Mouse (Mus musculus): ENCODE measurements around the gene Dolk. TPM values are rescaled to one million over a fixed set of nuclear protein-coding genes. Genes with fewer than 3 reads are reported as not detected.
A peak's percentile ranks its signal among the peaks of the same experiment; 100 is the strongest.

Dolk gene
- polyA plus RNA-seq, 1 experiment: 14.8 TPM

DNA sequence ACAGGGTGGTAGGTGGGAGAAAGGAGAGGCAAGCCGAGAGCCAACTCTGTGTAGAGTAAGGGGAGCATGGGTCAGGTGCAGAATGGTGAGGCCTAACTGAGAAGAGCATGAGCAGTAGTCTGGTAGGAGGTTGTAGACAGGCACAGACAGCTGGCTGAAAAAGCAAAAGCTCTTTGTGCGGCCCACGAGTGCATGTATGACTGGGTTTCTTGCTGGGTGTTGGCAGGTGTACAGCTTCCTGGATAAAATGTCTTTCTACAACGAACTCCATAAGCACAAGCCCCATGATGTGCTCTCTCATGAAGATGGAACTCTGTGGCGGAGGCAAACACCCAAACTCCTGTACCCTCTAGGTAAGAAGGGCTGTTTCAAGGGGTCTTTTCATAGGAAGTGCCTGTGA is 30.8 kb upstream of the Dolk start:
- H3K4me3 ChIP-seq (ENCODE audit: low read depth, low read length): no peak overlapping the region
- H3K36me3 ChIP-seq (ENCODE audit: control insufficient read depth, insufficient read depth, low read length): peaks cover 68% of the 10 kb centered on the region
- no peak overlapping the region for H3K27ac ChIP-seq (ENCODE audit: insufficient read depth, low read depth, low read length)
- H3K4me1 ChIP-seq (ENCODE audit: control insufficient read depth, insufficient read depth, insufficient read length, low read length): no peaks in the 10 kb centered on the region
- WGBS: 87% methylated on average over 5 of the region's 5 CpGs
- H3K27me3 ChIP-seq (ENCODE audit: control insufficient read depth, insufficient read depth, low read length): no peaks in the 10 kb centered on the region
- no peak for TF ChIP-seq CTCF (IDR thresholded peaks at IDR 0.05; ENCODE audit: extremely low read depth, insufficient read length, insufficient replicate concordance, low read depth, low read length)
- no peak for TF ChIP-seq POLR2A (IDR thresholded peaks at IDR 0.05; ENCODE audit: low read depth, low read length)

DNA sequence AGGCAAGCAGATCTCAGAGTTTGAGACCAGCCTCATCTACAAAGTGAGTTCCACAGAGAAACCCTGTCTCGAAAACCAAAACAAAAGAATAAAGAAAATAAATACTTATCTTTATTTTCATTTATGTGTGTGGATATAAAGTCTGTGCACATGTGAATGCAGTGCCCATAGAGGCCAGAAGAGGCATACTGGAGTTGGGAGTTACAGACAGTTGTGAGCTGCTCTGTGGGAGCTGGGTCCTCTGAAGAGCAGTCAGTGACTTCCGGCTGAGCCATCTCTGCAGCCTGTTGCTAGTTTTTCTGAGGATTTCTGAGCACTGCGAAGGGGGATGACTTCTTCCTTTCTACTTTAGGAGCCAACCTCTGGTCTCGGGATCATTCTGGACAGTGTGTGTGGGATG is 30.0 kb upstream of the Dolk start:
- Histone ChIP-seq H3K27ac (ENCODE audit: insufficient read depth, low read depth, low read length) (no peak overlapping the region), H3K4me1 (ENCODE audit: control insufficient read depth, insufficient read depth, insufficient read length, low read length) (no peaks in the 10 kb centered on the region), H3K27me3 (ENCODE audit: control insufficient read depth, insufficient read depth, low read length) (no peaks in the 10 kb centered on the region), H3K36me3 (ENCODE audit: control insufficient read depth, insufficient read depth, low read length) (peaks cover 64% of the 10 kb centered on the region), H3K4me3 (ENCODE audit: low read depth, low read length) (no peak overlapping the region)
- TF ChIP-seq CTCF (IDR thresholded peaks at IDR 0.05; ENCODE audit: extremely low read depth, insufficient read length, insufficient replicate concordance, low read depth, low read length) (no peak), POLR2A (IDR thresholded peaks at IDR 0.05; ENCODE audit: low read depth, low read length) (no peak)
- 98% methylated on average over 4 of the region's 4 CpGs for WGBS

DNA sequence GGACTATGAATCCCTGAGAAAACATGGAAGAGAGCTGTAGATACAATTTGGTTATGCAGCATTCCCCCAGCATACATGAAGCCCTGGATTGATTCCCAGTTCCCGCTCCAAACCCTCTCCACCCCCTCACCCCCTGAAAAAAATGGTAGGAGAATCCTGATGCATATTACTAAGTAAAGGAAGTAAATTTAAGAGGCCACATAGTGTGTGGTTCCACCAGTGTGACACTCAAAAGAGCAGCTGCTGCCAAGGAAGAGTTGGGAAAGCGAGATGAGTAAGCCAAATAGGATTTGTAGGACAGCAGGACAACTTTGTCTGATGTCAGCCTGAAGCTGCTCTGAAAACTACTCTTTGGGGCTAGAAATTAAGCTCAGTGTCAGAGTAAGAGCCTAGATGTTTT is 25.3 kb upstream of the Dolk start:
- H3K36me3 ChIP-seq (ENCODE audit: control insufficient read depth, insufficient read depth, low read length): peaks cover 69% of the 10 kb centered on the region
- no peak for TF ChIP-seq POLR2A (IDR thresholded peaks at IDR 0.05; ENCODE audit: low read depth, low read length)
- TF ChIP-seq CTCF (IDR thresholded peaks at IDR 0.05; ENCODE audit: extremely low read depth, insufficient read length, insufficient replicate concordance, low read depth, low read length): no peak
- 90% methylated on average over 2 of the region's 2 CpGs for WGBS

DNA sequence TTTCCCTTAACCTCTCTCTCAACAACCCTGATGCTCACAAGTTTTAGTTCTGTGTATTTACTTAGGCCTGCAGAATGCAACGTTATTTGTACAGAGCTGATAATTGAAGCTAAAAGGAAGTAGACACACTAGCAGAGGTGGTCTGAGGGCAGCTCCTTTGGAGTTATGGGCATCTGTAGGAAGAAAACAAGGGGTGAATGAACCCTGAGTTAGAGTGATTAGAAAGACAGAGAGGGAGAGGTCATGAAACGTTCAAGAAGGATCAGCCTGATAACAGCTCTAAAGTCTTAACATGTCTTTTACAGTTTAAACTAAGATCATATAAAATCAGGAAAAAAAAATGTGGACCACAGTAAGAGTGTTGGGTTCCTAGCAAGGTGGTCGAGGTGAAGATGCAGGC is 23.2 kb upstream of the Dolk start:
- Histone ChIP-seq H3K4me3 (ENCODE audit: low read depth, low read length) (no peak overlapping the region), H3K27ac (ENCODE audit: insufficient read depth, low read depth, low read length) (no peak overlapping the region), H3K4me1 (ENCODE audit: control insufficient read depth, insufficient read depth, insufficient read length, low read length) (no peaks in the 10 kb centered on the region), H3K27me3 (ENCODE audit: control insufficient read depth, insufficient read depth, low read length) (no peaks in the 10 kb centered on the region), H3K36me3 (ENCODE audit: control insufficient read depth, insufficient read depth, low read length) (peaks cover 68% of the 10 kb centered on the region)
- WGBS: 64% methylated on average over 3 of the region's 3 CpGs
- no peak for TF ChIP-seq POLR2A (IDR thresholded peaks at IDR 0.05; ENCODE audit: low read depth, low read length)
- TF ChIP-seq CTCF (IDR thresholded peaks at IDR 0.05; ENCODE audit: extremely low read depth, insufficient read length, insufficient replicate concordance, low read depth, low read length): no peak

More for the DNA sequence above, 25.3 kb upstream of the Dolk start:
- H3K27ac ChIP-seq (ENCODE audit: insufficient read depth, low read depth, low read length): no peak overlapping the region
- no peak overlapping the region for H3K4me3 ChIP-seq (ENCODE audit: low read depth, low read length)
- H3K27me3 ChIP-seq (ENCODE audit: control insufficient read depth, insufficient read depth, low read length): no peaks in the 10 kb centered on the region
- no peaks in the 10 kb centered on the region for H3K4me1 ChIP-seq (ENCODE audit: control insufficient read depth, insufficient read depth, insufficient read length, low read length)

DNA sequence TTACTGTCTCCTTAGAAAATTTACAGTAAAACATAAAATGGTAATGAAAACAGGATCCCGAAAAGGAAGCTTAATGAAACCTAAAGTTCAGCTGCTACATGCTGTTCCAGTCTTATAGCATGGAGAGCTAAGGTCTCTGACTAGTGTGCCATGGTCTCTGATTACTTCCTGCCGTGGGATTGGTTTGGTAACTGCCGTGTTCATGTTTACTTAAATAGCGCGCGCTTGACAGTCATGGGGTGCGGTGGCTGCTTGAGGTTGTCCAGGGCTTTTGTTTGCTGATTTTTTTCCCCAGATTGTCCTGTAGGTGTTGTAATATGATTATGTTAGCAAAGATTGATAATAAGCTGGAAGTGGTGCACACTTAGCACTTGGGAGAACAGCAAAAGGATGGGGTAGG is 20.0 kb upstream of the Dolk start:
- TF ChIP-seq POLR2A (IDR thresholded peaks at IDR 0.05; ENCODE audit: low read depth, low read length) (no peak), CTCF (IDR thresholded peaks at IDR 0.05; ENCODE audit: extremely low read depth, insufficient read length, insufficient replicate concordance, low read depth, low read length) (no peak)
- Histone ChIP-seq H3K27ac (ENCODE audit: insufficient read depth, low read depth, low read length) (no peak overlapping the region), H3K36me3 (ENCODE audit: control insufficient read depth, insufficient read depth, low read length) (peaks cover 61% of the 10 kb centered on the region), H3K4me1 (ENCODE audit: control insufficient read depth, insufficient read depth, insufficient read length, low read length) (no peaks in the 10 kb centered on the region), H3K4me3 (ENCODE audit: low read depth, low read length) (no peak overlapping the region), H3K27me3 (ENCODE audit: control insufficient read depth, insufficient read depth, low read length) (no peaks in the 10 kb centered on the region)
- 89% methylated on average over 7 of the region's 7 CpGs for WGBS

DNA sequence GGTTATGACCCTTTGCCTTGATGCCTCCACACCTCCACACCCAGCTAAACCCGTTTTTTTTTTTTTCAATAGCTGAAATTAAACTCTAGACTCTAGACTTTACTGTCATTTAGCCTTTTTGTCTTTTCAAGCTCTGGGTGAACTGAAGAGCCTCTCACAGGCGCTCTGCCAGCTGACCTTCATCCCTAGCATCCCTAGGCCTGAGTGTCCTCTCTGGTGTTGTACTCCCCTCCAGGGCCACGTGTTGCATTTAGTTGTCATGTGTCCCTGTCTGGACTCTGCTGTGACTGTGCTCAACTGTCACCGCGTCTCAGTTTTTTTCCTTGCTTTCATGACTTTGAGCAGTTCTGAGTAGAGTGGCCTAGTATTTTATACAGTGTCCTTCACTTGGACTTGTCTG is 13.8 kb upstream of the Dolk start:
- 80% methylated on average over 5 of the region's 5 CpGs for WGBS
- H3K27me3 ChIP-seq (ENCODE audit: control insufficient read depth, insufficient read depth, low read length): no peaks in the 10 kb centered on the region
- peaks cover 38% of the 10 kb centered on the region for H3K36me3 ChIP-seq (ENCODE audit: control insufficient read depth, insufficient read depth, low read length)
- H3K4me3 ChIP-seq (ENCODE audit: low read depth, low read length): no peak overlapping the region
- no peak overlapping the region for H3K27ac ChIP-seq (ENCODE audit: insufficient read depth, low read depth, low read length)
- no peaks in the 10 kb centered on the region for H3K4me1 ChIP-seq (ENCODE audit: control insufficient read depth, insufficient read depth, insufficient read length, low read length)
- TF ChIP-seq POLR2A (IDR thresholded peaks at IDR 0.05; ENCODE audit: low read depth, low read length) (no peak), CTCF (IDR thresholded peaks at IDR 0.05; ENCODE audit: extremely low read depth, insufficient read length, insufficient replicate concordance, low read depth, low read length) (no peak)

DNA sequence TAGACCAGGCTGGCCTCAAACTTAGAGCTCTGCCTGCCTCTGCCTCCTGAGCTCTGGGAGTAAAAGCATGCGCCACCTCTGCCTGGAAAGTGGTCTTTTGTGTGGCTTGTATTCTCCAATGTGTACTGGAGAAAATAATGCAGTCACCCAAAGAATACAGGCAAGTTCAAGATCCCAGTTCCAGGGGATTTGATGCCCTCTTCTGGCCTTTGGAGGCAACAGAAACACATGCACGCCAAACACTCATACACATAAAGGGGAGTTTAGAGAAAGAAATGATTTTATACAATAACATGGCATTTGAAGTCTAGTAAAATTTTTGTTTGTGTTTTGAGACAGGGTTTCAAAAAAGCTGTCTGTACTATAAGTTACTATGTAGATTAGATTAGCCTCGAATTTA is 13.4 kb upstream of the Dolk start:
- Histone ChIP-seq H3K4me1 (ENCODE audit: control insufficient read depth, insufficient read depth, insufficient read length, low read length) (no peaks in the 10 kb centered on the region), H3K4me3 (ENCODE audit: low read depth, low read length) (no peak overlapping the region), H3K36me3 (ENCODE audit: control insufficient read depth, insufficient read depth, low read length) (peaks cover 34% of the 10 kb centered on the region), H3K27ac (ENCODE audit: insufficient read depth, low read depth, low read length) (no peak overlapping the region), H3K27me3 (ENCODE audit: control insufficient read depth, insufficient read depth, low read length) (no peaks in the 10 kb centered on the region)
- 63% methylated on average over 3 of the region's 3 CpGs for WGBS
- TF ChIP-seq POLR2A (IDR thresholded peaks at IDR 0.05; ENCODE audit: low read depth, low read length) (no peak), CTCF (IDR thresholded peaks at IDR 0.05; ENCODE audit: extremely low read depth, insufficient read length, insufficient replicate concordance, low read depth, low read length) (no peak)

- 1% methylated on average over 10 of the region's 10 CpGs for WGBS
- H3K27me3 ChIP-seq (ENCODE audit: control insufficient read depth, insufficient read depth, low read length): no peaks in the 10 kb centered on the region
- peak overlapping the region; percentile 86 for H3K4me3 ChIP-seq (ENCODE audit: low read depth, low read length)
- peaks cover 15% of the 10 kb centered on the region for H3K4me1 ChIP-seq (ENCODE audit: control insufficient read depth, insufficient read depth, insufficient read length, low read length)
- no peaks in the 10 kb centered on the region for H3K36me3 ChIP-seq (ENCODE audit: control insufficient read depth, insufficient read depth, low read length)
- no peak overlapping the region for H3K27ac ChIP-seq (ENCODE audit: insufficient read depth, low read depth, low read length)
- TF ChIP-seq CTCF (IDR thresholded peaks at IDR 0.05; ENCODE audit: extremely low read depth, insufficient read length, insufficient replicate concordance, low read depth, low read length): no peak
- no peak for TF ChIP-seq POLR2A (IDR thresholded peaks at IDR 0.05; ENCODE audit: low read depth, low read length)
Measured at GRCm38 (mm10) chr2:30287027-30287373, 866 bp upstream of the Dolk start.

Data from small intestine, adult 2 months (tissue).